Comparison of ENCODE assay signal across 1 mouse cellular context in the genomic region with DNA sequence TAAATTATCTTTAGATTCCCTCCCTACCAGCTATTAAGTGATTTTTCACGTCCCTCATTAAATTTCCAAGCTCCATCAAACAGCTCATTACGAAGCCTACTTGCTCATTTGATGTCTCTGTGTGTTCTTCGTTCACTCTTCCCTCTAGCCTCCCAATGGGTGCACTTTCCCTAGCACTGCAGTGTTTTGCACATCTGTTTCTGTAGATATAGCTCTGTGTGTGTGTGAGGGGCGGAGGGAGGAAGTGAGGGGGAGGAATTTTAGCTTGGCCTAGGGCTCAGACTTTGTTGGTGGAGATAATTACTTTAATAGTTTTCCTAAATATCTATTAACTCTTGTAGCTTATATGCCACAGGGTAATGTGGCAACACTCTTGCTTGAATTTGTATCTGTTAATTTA.
TF ChIP-seq lines count a peak whose summit lies in the region.

No protein-coding gene starts in this region.

TF ChIP-seq in MEL, 35 proteins besides CTCF, POLR2A, EP300 and RAD21 (continued from another document):
- TF ChIP-seq ZKSCAN1 (IDR thresholded peaks at IDR 0.05; ENCODE audit: low read depth, low read length) = no peak
- TF ChIP-seq MAZ (IDR thresholded peaks at IDR 0.05; ENCODE audit: low read depth, low read length) = no peak
- no peak for TF ChIP-seq NELFE (IDR thresholded peaks at IDR 0.05; ENCODE audit: low read depth, low read length)
- no peak for TF ChIP-seq HCFC1 (IDR thresholded peaks at IDR 0.05; ENCODE audit: low read depth, low read length)
- no peak for TF ChIP-seq TAL1 (IDR thresholded peaks at IDR 0.05; ENCODE audit: low read length)
- no peak for TF ChIP-seq JUND (IDR thresholded peaks at IDR 0.05; ENCODE audit: low read depth, low read length)
- TF ChIP-seq GABPA (IDR thresholded peaks at IDR 0.05; ENCODE audit: low read depth, low read length) = no peak
- TF ChIP-seq MEF2A (IDR thresholded peaks at IDR 0.05; ENCODE audit: extremely low read depth, insufficient replicate concordance, low read depth, low read length, poor library complexity, severe bottlenecking) = no peak
- no peak for TF ChIP-seq TBP (IDR thresholded peaks at IDR 0.05; ENCODE audit: low read depth, low read length)
- no peak for TF ChIP-seq CHD1 (IDR thresholded peaks at IDR 0.05; ENCODE audit: low read depth, low read length)
- TF ChIP-seq SIN3A (IDR thresholded peaks at IDR 0.05; ENCODE audit: low read length) = no peak
- no peak for TF ChIP-seq E2F4 (IDR thresholded peaks at IDR 0.05; ENCODE audit: borderline replicate concordance, low read depth, low read length)
- no peak for TF ChIP-seq USF1 (IDR thresholded peaks at IDR 0.05; ENCODE audit: low read depth, low read length)
